Mouse (Mus musculus): ENCODE measurements around the gene Bcas2. TPM values are rescaled to one million over a fixed set of nuclear protein-coding genes. Genes with fewer than 3 reads are reported as not detected.

Bcas2 gene
- polyA plus RNA-seq, 1 experiment from 2014 or later: 211 TPM

GRCm38 (mm10) chr3:103221435-103221834 is 50.0 kb downstream of the Bcas2 start:
- H3K9me3 ChIP-seq (replicated peaks): no peaks in the 10 kb centered on the region
- H3K27me3 ChIP-seq: no peaks in the 10 kb centered on the region
- no peak overlapping the region for H3K4me2 ChIP-seq
- no peak for ATAC-seq (ENCODE audit: low read depth)
- no peak for DNase-seq
- no peaks in the 10 kb centered on the region for H3K4me1 ChIP-seq (replicated peaks)
- H3K9ac ChIP-seq: no peak overlapping the region
- no peak overlapping the region for H3K4me3 ChIP-seq (replicated peaks)
- WGBS (ENCODE audit: insufficient replicate concordance): 71% methylated on average over 2 of the region's 2 CpGs
- no peaks in the 10 kb centered on the region for H3K36me3 ChIP-seq
- no peak overlapping the region for H3K27ac ChIP-seq

- ATAC-seq (ENCODE audit: low read depth): no peak
- 56% methylated on average over 4 of the region's 4 CpGs for WGBS (ENCODE audit: insufficient replicate concordance)
- peak; percentile 12 for DNase-seq
- H3K9ac ChIP-seq: no peak overlapping the region
- H3K4me2 ChIP-seq: no peak overlapping the region
- H3K9me3 ChIP-seq (replicated peaks): peaks cover 10% of the 10 kb centered on the region; the same call in 1 of the 2 replicates
- H3K36me3 ChIP-seq: no peaks in the 10 kb centered on the region
- H3K27me3 ChIP-seq: no peaks in the 10 kb centered on the region
- H3K4me1 ChIP-seq (replicated peaks): no peaks in the 10 kb centered on the region
- H3K4me3 ChIP-seq (replicated peaks): no peak overlapping the region
- no peak overlapping the region for H3K27ac ChIP-seq
Observed at GRCm38 (mm10) chr3:103223752-103224151, 52.3 kb downstream of the Bcas2 start.

GRCm38 (mm10) chr3:103224231-103224765 is 52.8 kb downstream of the Bcas2 start:
- H3K4me1 ChIP-seq (replicated peaks): no peaks in the 10 kb centered on the region
- no peak overlapping the region for H3K4me2 ChIP-seq
- no peak for ATAC-seq (ENCODE audit: low read depth)
- no peak overlapping the region for H3K27ac ChIP-seq
- no peak for DNase-seq
- H3K27me3 ChIP-seq: no peaks in the 10 kb centered on the region
- no peak overlapping the region for H3K9ac ChIP-seq
- no peaks in the 10 kb centered on the region for H3K36me3 ChIP-seq
- peaks cover 11% of the 10 kb centered on the region; the same call in 1 of the 2 replicates for H3K9me3 ChIP-seq (replicated peaks)
- 76% methylated on average over 12 of the region's 12 CpGs for WGBS (ENCODE audit: insufficient replicate concordance)
- no peak overlapping the region for H3K4me3 ChIP-seq (replicated peaks)

- no peak for ATAC-seq (ENCODE audit: low read depth)
- H3K9me3 ChIP-seq (replicated peaks): peaks cover 11% of the 10 kb centered on the region; the same call in 1 of the 2 replicates
- H3K27me3 ChIP-seq: no peaks in the 10 kb centered on the region
- H3K4me2 ChIP-seq: no peak overlapping the region
- DNase-seq: no peak
- WGBS (ENCODE audit: insufficient replicate concordance): 79% methylated on average over 1 of the region's 1 CpGs
- H3K4me1 ChIP-seq (replicated peaks): no peaks in the 10 kb centered on the region
- H3K9ac ChIP-seq: no peak overlapping the region
- no peak overlapping the region for H3K27ac ChIP-seq
- no peaks in the 10 kb centered on the region for H3K36me3 ChIP-seq
- no peak overlapping the region for H3K4me3 ChIP-seq (replicated peaks)
Observed at GRCm38 (mm10) chr3:103227729-103228128, 56.3 kb downstream of the Bcas2 start.

Other genes starting within 250 kb of the Bcas2 start
- 0.03 and 0.06 TPM in 2 replicates for gene Sycp1, start 235.6 kb upstream of the Bcas2 start, polyA plus RNA-seq (2015; fragmentation: Nextera tagmentation; extraction: Ambion mirVana)
- 4.0 and 4.6 TPM in 2 replicates for gene Nr1h5, start 207.5 kb upstream of the Bcas2 start, polyA plus RNA-seq (2015; fragmentation: Nextera tagmentation; extraction: Ambion mirVana)
- 17.4 and 18.9 TPM in 2 replicates for gene Sike1, start 175.9 kb upstream of the Bcas2 start, polyA plus RNA-seq (2015; fragmentation: Nextera tagmentation; extraction: Ambion mirVana)
- 136 and 170 TPM in 2 replicates for gene Csde1, start 151.2 kb upstream of the Bcas2 start, polyA plus RNA-seq (2015; fragmentation: Nextera tagmentation; extraction: Ambion mirVana)
- gene Nras, start 113.4 kb upstream of the Bcas2 start, polyA plus RNA-seq (2015; fragmentation: Nextera tagmentation; extraction: Ambion mirVana): 45.1 and 47.1 TPM in 2 replicates
- gene Ampd1, start 97.6 kb upstream of the Bcas2 start, polyA plus RNA-seq (2015; fragmentation: Nextera tagmentation; extraction: Ambion mirVana): 0.17 and 0.38 TPM in 2 replicates
- 8.6 and 9.7 TPM in 2 replicates for gene Dennd2c, start 69.1 kb upstream of the Bcas2 start, polyA plus RNA-seq (2015; fragmentation: Nextera tagmentation; extraction: Ambion mirVana)
- gene Trim33, start 107.6 kb downstream of the Bcas2 start, polyA plus RNA-seq (2015; fragmentation: Nextera tagmentation; extraction: Ambion mirVana): 7.2 and 7.6 TPM in 2 replicates

Data from liver, embryonic 13.5 days (tissue).